Mouse (Mus musculus) naive thymus-derived CD4-positive, alpha-beta T cell, adult 2 months (primary cell): ENCODE results near the gene Espn.

Source experiments
- DNase-seq: peaks from one replicate; pipeline ENCODE4 v3.0.0-alpha.2; 2011; ENCODE audit warnings: low read depth

Gene Espn

GRCm38 (mm10) chr4:152070494-152071396, 81.4 kb downstream of the Espn start:
- no peak for DNase-seq
